Mouse (Mus musculus): Measurements from ENCODE around the gene Tfb2m. TPM values are rescaled to one million over a fixed set of nuclear protein-coding genes. Genes with fewer than 3 reads are reported as not detected.
A peak's percentile ranks its signal among the peaks of the same experiment; 100 is the strongest.

The Tfb2m gene
- polyA plus RNA-seq, 1 experiment from 2014 or later = 32.6 TPM

GRCm38 (mm10) chr1:179582021-179582433 lies 36.0 kb upstream of the Tfb2m start:
- Histone ChIP-seq H3K9ac (replicated peaks; ENCODE audit: low read depth, low read length) (no peak overlapping the region), H3K4me2 (ENCODE audit: low read depth, low read length) (no peak overlapping the region), H3K9me3 (ENCODE audit: control insufficient read depth, low read length) (no peaks in the 10 kb centered on the region), H3K27ac (ENCODE audit: low read depth, low read length) (no peak overlapping the region), H3K27me3 (ENCODE audit: control insufficient read depth, insufficient read depth, low read length) (no peaks in the 10 kb centered on the region), H3K36me3 (ENCODE audit: control insufficient read depth, insufficient read depth, low read length) (peaks cover 7% of the 10 kb centered on the region; the same call in 1 of the 2 replicates), H3K4me3 (ENCODE audit: low read depth, low read length) (no peak overlapping the region), H3K4me1 (ENCODE audit: control insufficient read depth, insufficient read depth, low read length) (peaks cover 9% of the 10 kb centered on the region; the same call in 1 of the 2 replicates)
- WGBS = 40% methylated on average over 6 of the region's 6 CpGs
- no peak for ATAC-seq (ENCODE audit: low read depth)

GRCm38 (mm10) chr1:179581422-179581821 lies 35.4 kb upstream of the Tfb2m start:
- Histone ChIP-seq H3K4me3 (ENCODE audit: low read depth, low read length) (no peak overlapping the region), H3K4me2 (ENCODE audit: low read depth, low read length) (no peak overlapping the region), H3K27me3 (ENCODE audit: control insufficient read depth, insufficient read depth, low read length) (no peaks in the 10 kb centered on the region), H3K9me3 (ENCODE audit: control insufficient read depth, low read length) (no peaks in the 10 kb centered on the region), H3K27ac (ENCODE audit: low read depth, low read length) (no peak overlapping the region), H3K36me3 (ENCODE audit: control insufficient read depth, insufficient read depth, low read length) (peaks cover 7% of the 10 kb centered on the region; the same call in 1 of the 2 replicates), H3K4me1 (ENCODE audit: control insufficient read depth, insufficient read depth, low read length) (peaks cover 5% of the 10 kb centered on the region; the same call in 1 of the 2 replicates), H3K9ac (replicated peaks; ENCODE audit: low read depth, low read length) (no peak overlapping the region)
- 54% methylated on average over 10 of the region's 10 CpGs for WGBS
- ATAC-seq (ENCODE audit: low read depth) = no peak

- 75% methylated on average over 8 of the region's 8 CpGs for WGBS
- Histone ChIP-seq H3K4me3 (ENCODE audit: low read depth, low read length) (no peak overlapping the region), H3K4me1 (ENCODE audit: control insufficient read depth, insufficient read depth, low read length) (no peaks in the 10 kb centered on the region), H3K27ac (ENCODE audit: low read depth, low read length) (no peak overlapping the region), H3K9ac (replicated peaks; ENCODE audit: low read depth, low read length) (no peak overlapping the region), H3K4me2 (ENCODE audit: low read depth, low read length) (no peak overlapping the region), H3K9me3 (ENCODE audit: control insufficient read depth, low read length) (no peaks in the 10 kb centered on the region), H3K36me3 (ENCODE audit: control insufficient read depth, insufficient read depth, low read length) (peaks cover 7% of the 10 kb centered on the region; the same call in 1 of the 2 replicates), H3K27me3 (ENCODE audit: control insufficient read depth, insufficient read depth, low read length) (no peaks in the 10 kb centered on the region)
- no peak for ATAC-seq (ENCODE audit: low read depth)
These were observed 34.1 kb upstream of the Tfb2m start for GRCm38 (mm10) chr1:179580200-179580599.

- ATAC-seq (ENCODE audit: low read depth) = no peak
- Histone ChIP-seq H3K4me1 (ENCODE audit: control insufficient read depth, insufficient read depth, low read length) (no peaks in the 10 kb centered on the region), H3K9me3 (ENCODE audit: control insufficient read depth, low read length) (no peaks in the 10 kb centered on the region), H3K4me2 (ENCODE audit: low read depth, low read length) (no peak overlapping the region), H3K4me3 (ENCODE audit: low read depth, low read length) (no peak overlapping the region), H3K27me3 (ENCODE audit: control insufficient read depth, insufficient read depth, low read length) (no peaks in the 10 kb centered on the region), H3K36me3 (ENCODE audit: control insufficient read depth, insufficient read depth, low read length) (peaks cover 7% of the 10 kb centered on the region; the same call in 1 of the 2 replicates), H3K9ac (replicated peaks; ENCODE audit: low read depth, low read length) (no peak overlapping the region), H3K27ac (ENCODE audit: low read depth, low read length) (no peak overlapping the region)
- whole genome bisulfite sequencing = 76% methylated on average over 6 of the region's 6 CpGs
These were observed 32.6 kb upstream of the Tfb2m start for GRCm38 (mm10) chr1:179578625-179579024.

GRCm38 (mm10) chr1:179573650-179574206 lies 27.7 kb upstream of the Tfb2m start:
- WGBS = 87% methylated on average over 6 of the region's 6 CpGs
- Histone ChIP-seq H3K9me3 (ENCODE audit: control insufficient read depth, low read length) (no peaks in the 10 kb centered on the region), H3K27me3 (ENCODE audit: control insufficient read depth, insufficient read depth, low read length) (no peaks in the 10 kb centered on the region), H3K4me1 (ENCODE audit: control insufficient read depth, insufficient read depth, low read length) (no peaks in the 10 kb centered on the region), H3K4me3 (ENCODE audit: low read depth, low read length) (no peak overlapping the region), H3K4me2 (ENCODE audit: low read depth, low read length) (no peak overlapping the region), H3K36me3 (ENCODE audit: control insufficient read depth, insufficient read depth, low read length) (no peaks in the 10 kb centered on the region), H3K27ac (ENCODE audit: low read depth, low read length) (no peak overlapping the region), H3K9ac (replicated peaks; ENCODE audit: low read depth, low read length) (no peak overlapping the region)
- ATAC-seq (ENCODE audit: low read depth) = no peak

- H3K36me3 ChIP-seq (ENCODE audit: control insufficient read depth, insufficient read depth, low read length) = no peaks in the 10 kb centered on the region
- no peak for ATAC-seq (ENCODE audit: low read depth)
- no peaks in the 10 kb centered on the region for H3K9me3 ChIP-seq (ENCODE audit: control insufficient read depth, low read length)
- H3K4me1 ChIP-seq (ENCODE audit: control insufficient read depth, insufficient read depth, low read length) = no peaks in the 10 kb centered on the region
- 91% methylated on average over 4 of the region's 4 CpGs for WGBS
- no peak overlapping the region for H3K4me2 ChIP-seq (ENCODE audit: low read depth, low read length)
- no peak overlapping the region for H3K27ac ChIP-seq (ENCODE audit: low read depth, low read length)
- no peaks in the 10 kb centered on the region for H3K27me3 ChIP-seq (ENCODE audit: control insufficient read depth, insufficient read depth, low read length)
- no peak overlapping the region for H3K4me3 ChIP-seq (ENCODE audit: low read depth, low read length)
- H3K9ac ChIP-seq (replicated peaks; ENCODE audit: low read depth, low read length) = no peak overlapping the region
These were observed 25.6 kb upstream of the Tfb2m start for GRCm38 (mm10) chr1:179571686-179572085.

GRCm38 (mm10) chr1:179570482-179570881 lies 24.4 kb upstream of the Tfb2m start:
- 95% methylated on average over 1 of the region's 1 CpGs for WGBS
- H3K9ac ChIP-seq (replicated peaks; ENCODE audit: low read depth, low read length) = no peak overlapping the region
- ATAC-seq (ENCODE audit: low read depth) = no peak
- H3K4me3 ChIP-seq (ENCODE audit: low read depth, low read length) = no peak overlapping the region
- H3K27me3 ChIP-seq (ENCODE audit: control insufficient read depth, insufficient read depth, low read length) = no peaks in the 10 kb centered on the region
- H3K4me1 ChIP-seq (ENCODE audit: control insufficient read depth, insufficient read depth, low read length) = no peaks in the 10 kb centered on the region
- no peaks in the 10 kb centered on the region for H3K9me3 ChIP-seq (ENCODE audit: control insufficient read depth, low read length)
- no peaks in the 10 kb centered on the region for H3K36me3 ChIP-seq (ENCODE audit: control insufficient read depth, insufficient read depth, low read length)
- no peak overlapping the region for H3K27ac ChIP-seq (ENCODE audit: low read depth, low read length)
- H3K4me2 ChIP-seq (ENCODE audit: low read depth, low read length) = no peak overlapping the region

GRCm38 (mm10) chr1:179568690-179569398 lies 22.8 kb upstream of the Tfb2m start:
- no peak overlapping the region for H3K27ac ChIP-seq (ENCODE audit: low read depth, low read length)
- H3K27me3 ChIP-seq (ENCODE audit: control insufficient read depth, insufficient read depth, low read length) = no peaks in the 10 kb centered on the region
- WGBS = 88% methylated on average over 4 of the region's 4 CpGs
- no peak overlapping the region for H3K4me3 ChIP-seq (ENCODE audit: low read depth, low read length)
- H3K9me3 ChIP-seq (ENCODE audit: control insufficient read depth, low read length) = no peaks in the 10 kb centered on the region
- H3K36me3 ChIP-seq (ENCODE audit: control insufficient read depth, insufficient read depth, low read length) = no peaks in the 10 kb centered on the region
- no peaks in the 10 kb centered on the region for H3K4me1 ChIP-seq (ENCODE audit: control insufficient read depth, insufficient read depth, low read length)
- H3K9ac ChIP-seq (replicated peaks; ENCODE audit: low read depth, low read length) = no peak overlapping the region
- H3K4me2 ChIP-seq (ENCODE audit: low read depth, low read length) = no peak overlapping the region
- no peak for ATAC-seq (ENCODE audit: low read depth)

- no peaks in the 10 kb centered on the region for H3K27me3 ChIP-seq (ENCODE audit: control insufficient read depth, insufficient read depth, low read length)
- no peak overlapping the region for H3K4me2 ChIP-seq (ENCODE audit: low read depth, low read length)
- H3K4me3 ChIP-seq (ENCODE audit: low read depth, low read length) = no peak overlapping the region
- no peaks in the 10 kb centered on the region for H3K36me3 ChIP-seq (ENCODE audit: control insufficient read depth, insufficient read depth, low read length)
- WGBS = 34% methylated on average over 7 of the region's 7 CpGs
- peak; percentile 24; the same call in 1 of the 2 replicates for ATAC-seq (ENCODE audit: low read depth)
- H3K4me1 ChIP-seq (ENCODE audit: control insufficient read depth, insufficient read depth, low read length) = no peaks in the 10 kb centered on the region
- H3K9ac ChIP-seq (replicated peaks; ENCODE audit: low read depth, low read length) = no peak overlapping the region
- H3K27ac ChIP-seq (ENCODE audit: low read depth, low read length) = no peak overlapping the region
- no peaks in the 10 kb centered on the region for H3K9me3 ChIP-seq (ENCODE audit: control insufficient read depth, low read length)
These were observed 21.5 kb upstream of the Tfb2m start for GRCm38 (mm10) chr1:179567558-179567957.
